Mouse (Mus musculus) heart, embryonic 12.5 days (tissue): ENCODE results near the gene Ric1. TPM values are rescaled to one million over a fixed set of nuclear protein-coding genes. Genes with fewer than 3 reads are reported as not detected.

Experiments
- ATAC-seq: fragments of 200-750 bp; cut with Nextera tagmentation; 2 replicates; pipeline ENCODE4 v1.8.0; 2017; ENCODE audit warnings: moderate TSS enrichment, moderate library complexity; ENCODE audit not compliant: insufficient number of reproducible peaks, low FRiP score
- H3K27ac ChIP-seq: fragments of 300-500 bp; sonication (generic); 2 replicates; pipeline ENCODE4 v1.5.1; 2016; ENCODE audit warnings: mild to moderate bottlenecking, moderate library complexity; ENCODE audit not compliant: poor library complexity, severe bottlenecking
- H3K27me3 ChIP-seq: fragments of 300-500 bp; sonication (generic); replicated peaks from 2 replicates; pipeline ENCODE4 v1.6.1; 2016; ENCODE audit warnings: mild to moderate bottlenecking, moderate library complexity
- H3K36me3 ChIP-seq: fragments of 300-500 bp; sonication (generic); 2 replicates; pipeline ENCODE4 v1.6.1; 2016; ENCODE audit warnings: mild to moderate bottlenecking, moderate library complexity
- H3K4me1 ChIP-seq: fragments of 300-500 bp; sonication (generic); replicated peaks from 2 replicates; pipeline ENCODE4 v1.6.1; 2016; ENCODE audit warnings: mild to moderate bottlenecking
- H3K4me2 ChIP-seq: fragments of 300-500 bp; sonication (generic); 2 replicates; pipeline ENCODE4 v1.6.1; 2016; ENCODE audit warnings: mild to moderate bottlenecking, moderate library complexity
- H3K4me3 ChIP-seq: fragments of 300-500 bp; sonication (generic); 2 replicates; pipeline ENCODE4 v1.5.1; 2016; ENCODE audit warnings: mild to moderate bottlenecking
- H3K9ac ChIP-seq: fragments of 300-500 bp; sonication (generic); 2 replicates; pipeline ENCODE4 v1.6.1; 2016; ENCODE audit warnings: mild to moderate bottlenecking, moderate library complexity
- H3K9me3 ChIP-seq: fragments of 300-500 bp; sonication (generic); replicated peaks from 2 replicates; pipeline ENCODE4 v1.6.1; 2016; ENCODE audit warnings: mild to moderate bottlenecking, moderate library complexity
- WGBS: fragments of 180-500 bp; shearing (Covaris S2); methylation state at CpG from one replicate; pipeline ENCODE4 v1.1.7; 2016; 5-methylcytosine and 5-hydroxymethylcytosine counted together
- polyA plus RNA-seq: library from polyadenylated mRNA; unstranded; fragments of >200 nt; fragmentation: Nextera tagmentation; extraction: Ambion mirVana; gene quantifications from 2 replicates; pipeline ENCODE4 v1.2.1, GENCODE M21; 2016

Gene Ric1
- polyA plus RNA-seq, 1 experiment from 2014 or later, result 7.5 TPM

DNA sequence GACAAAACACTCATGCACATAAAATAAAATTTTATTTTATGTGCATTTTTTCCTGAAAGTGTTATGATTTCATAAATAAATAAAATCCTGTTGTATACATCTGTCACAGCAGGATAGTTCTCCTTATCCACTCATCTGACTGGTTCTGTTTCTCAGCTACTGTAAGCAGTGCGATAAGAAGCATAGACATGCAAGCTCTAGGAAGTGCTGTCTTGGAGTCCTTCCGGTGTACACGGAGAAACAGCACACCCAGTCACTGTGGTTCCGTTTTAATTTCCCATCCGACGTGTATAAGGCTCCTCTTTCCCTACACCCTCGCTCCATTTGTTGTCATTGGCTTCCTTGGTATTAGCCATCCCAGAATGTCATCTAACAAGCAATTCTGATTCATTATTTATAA, 24.2 kb upstream of the Ric1 start:
- Histone ChIP-seq H3K27ac (no peak overlapping the region), H3K4me2 (no peak overlapping the region), H3K9ac (no peak overlapping the region), H3K4me3 (no peak overlapping the region), H3K9me3 (no peaks in the 10 kb centered on the region), H3K4me1 (peaks cover 3% of the 10 kb centered on the region; the same call in 1 of the 2 replicates), H3K36me3 (no peaks in the 10 kb centered on the region), H3K27me3 (no peaks in the 10 kb centered on the region)
- ATAC-seq, result no peak
- 74% methylated on average over 7 of the region's 7 CpGs for WGBS

DNA sequence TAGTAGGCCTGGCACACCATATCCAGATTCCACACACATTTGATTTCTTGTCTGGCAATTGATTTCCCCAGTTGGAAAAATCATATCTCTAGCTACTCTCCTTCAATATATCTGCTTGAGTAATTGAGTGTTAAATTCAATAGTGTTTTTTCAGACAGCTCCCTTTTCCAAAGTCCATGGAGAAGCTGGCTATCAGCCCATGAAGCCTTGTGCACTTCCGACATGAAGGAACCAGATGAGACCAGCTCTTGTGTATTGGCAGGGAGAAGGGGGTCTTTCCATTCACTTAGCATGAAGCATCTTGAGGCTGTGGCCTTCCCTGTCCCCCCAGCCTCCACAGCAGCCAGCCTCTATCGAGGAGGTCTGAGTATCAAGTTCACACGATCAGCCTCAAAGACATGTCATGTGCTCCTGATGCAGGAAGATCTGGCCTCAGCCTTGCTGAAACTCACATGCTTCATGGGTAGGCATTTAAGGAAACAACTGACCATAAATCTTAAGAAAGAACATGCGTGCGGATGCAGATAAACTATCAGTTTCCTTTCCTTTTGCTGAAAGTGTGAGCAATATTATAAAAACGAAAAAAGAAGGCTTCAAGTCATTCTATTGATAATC, 23.1 kb upstream of the Ric1 start:
- 56% methylated on average over 6 of the region's 6 CpGs for WGBS
- Histone ChIP-seq H3K27ac (no peak overlapping the region), H3K9me3 (no peaks in the 10 kb centered on the region), H3K4me3 (no peak overlapping the region), H3K27me3 (no peaks in the 10 kb centered on the region), H3K36me3 (no peaks in the 10 kb centered on the region), H3K9ac (no peak overlapping the region), H3K4me2 (no peak overlapping the region), H3K4me1 (peaks cover 3% of the 10 kb centered on the region; the same call in 1 of the 2 replicates)
- no peak for ATAC-seq

DNA sequence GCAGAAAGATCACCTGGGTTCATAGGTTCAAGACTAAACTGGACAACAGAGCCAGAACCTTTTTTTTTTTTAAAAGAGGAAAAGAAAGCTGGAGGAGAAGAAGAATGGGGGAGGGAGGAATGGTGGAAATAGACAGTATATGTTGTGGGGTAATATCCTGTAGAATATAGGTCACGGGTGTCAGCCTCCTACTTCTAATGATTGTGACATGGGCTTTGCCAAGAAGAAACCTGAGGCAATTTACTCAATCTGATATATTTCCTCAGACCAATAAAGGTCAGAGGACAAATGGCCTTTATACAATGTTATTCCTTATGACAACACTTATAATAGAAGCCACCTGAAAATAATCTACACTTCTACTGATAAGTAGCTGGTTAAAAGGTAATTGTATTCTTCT, 21.7 kb upstream of the Ric1 start:
- Histone ChIP-seq H3K27me3 (no peaks in the 10 kb centered on the region), H3K36me3 (no peaks in the 10 kb centered on the region), H3K27ac (no peak overlapping the region), H3K4me3 (no peak overlapping the region), H3K9ac (no peak overlapping the region), H3K4me2 (no peak overlapping the region), H3K4me1 (peaks cover 3% of the 10 kb centered on the region; the same call in 1 of the 2 replicates), H3K9me3 (no peaks in the 10 kb centered on the region)
- ATAC-seq, result no peak
- 89% methylated on average over 1 of the region's 1 CpGs for WGBS

DNA sequence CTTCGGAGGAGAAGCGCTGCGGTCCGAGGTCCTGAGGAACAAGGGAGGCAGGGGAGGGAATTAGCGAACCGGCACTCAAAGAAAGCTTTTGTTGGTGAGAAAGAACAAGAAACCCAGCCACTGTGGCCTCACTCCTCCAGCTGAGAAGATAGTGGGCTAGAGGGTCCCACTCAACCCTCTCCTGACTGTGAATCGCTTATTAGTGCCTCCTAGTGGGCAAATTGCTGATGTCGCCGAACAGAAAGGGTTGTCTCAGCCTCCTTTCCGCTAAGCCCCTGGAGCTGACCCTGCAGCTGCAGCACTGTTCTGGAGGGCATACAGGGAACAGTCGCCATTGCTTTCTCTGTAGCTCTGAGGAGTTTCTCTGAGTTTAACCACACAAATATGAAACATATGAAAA, 21.0 kb upstream of the Ric1 start:
- no peaks in the 10 kb centered on the region for H3K36me3 ChIP-seq
- peak overlapping the region; percentile 56 for H3K4me2 ChIP-seq
- H3K9ac ChIP-seq, result peak overlapping the region; percentile 37
- H3K4me3 ChIP-seq, result peak overlapping the region; percentile 30
- peaks cover 3% of the 10 kb centered on the region; the same call in 1 of the 2 replicates for H3K4me1 ChIP-seq
- 40% methylated on average over 11 of the region's 11 CpGs for WGBS
- H3K27me3 ChIP-seq, result no peaks in the 10 kb centered on the region
- ATAC-seq, result no peak
- no peaks in the 10 kb centered on the region for H3K9me3 ChIP-seq
- no peak overlapping the region for H3K27ac ChIP-seq

DNA sequence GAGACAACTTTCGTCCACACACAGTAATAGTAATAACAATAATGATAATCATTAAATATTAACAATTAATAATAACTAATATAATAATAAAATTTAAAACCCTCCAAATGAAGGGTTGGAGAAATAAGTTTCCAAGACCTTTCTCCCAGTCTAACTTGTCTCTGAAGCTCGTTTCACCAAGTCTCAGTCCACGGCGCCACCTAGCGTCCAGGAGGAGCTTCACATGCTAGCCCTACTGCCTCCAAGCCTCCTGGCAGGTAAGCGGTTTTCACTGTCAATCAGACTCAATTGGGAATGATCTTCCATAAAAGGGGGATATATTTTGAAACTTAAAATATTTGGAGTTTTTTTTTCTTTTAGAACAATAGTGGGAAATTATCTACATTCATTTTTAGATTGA, 20.6 kb upstream of the Ric1 start:
- Histone ChIP-seq H3K27me3 (no peaks in the 10 kb centered on the region), H3K4me1 (peaks cover 3% of the 10 kb centered on the region; the same call in 1 of the 2 replicates), H3K36me3 (no peaks in the 10 kb centered on the region), H3K4me3 (peak overlapping the region; percentile 30), H3K9me3 (no peaks in the 10 kb centered on the region), H3K27ac (no peak overlapping the region), H3K9ac (no peak overlapping the region), H3K4me2 (peak overlapping the region; percentile 56)
- peak; percentile 48; the same call in 1 of the 2 replicates for ATAC-seq
- WGBS, result 8% methylated on average over 6 of the region's 6 CpGs

DNA sequence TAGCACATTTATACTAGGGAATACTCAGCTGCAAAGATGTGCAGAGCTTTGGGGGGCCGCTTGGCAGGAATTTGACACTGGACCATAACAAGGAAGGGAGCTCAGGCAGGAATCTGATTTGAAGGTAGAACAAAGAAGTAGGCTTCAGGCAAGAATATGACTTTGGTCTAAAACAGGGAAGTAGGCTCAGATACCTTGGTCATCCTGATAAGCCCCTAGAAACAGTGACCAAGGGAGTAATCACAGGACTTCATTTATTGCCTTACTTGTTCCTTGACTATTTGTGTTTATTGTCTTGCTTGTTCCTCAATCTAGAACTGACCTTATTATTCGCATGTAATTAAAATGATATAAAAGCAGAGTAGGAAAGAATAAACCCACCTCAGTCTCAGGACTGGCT, 18.0 kb upstream of the Ric1 start:
- Histone ChIP-seq H3K4me3 (no peak overlapping the region), H3K27me3 (no peaks in the 10 kb centered on the region), H3K9ac (no peak overlapping the region), H3K4me1 (peaks cover 3% of the 10 kb centered on the region), H3K9me3 (no peaks in the 10 kb centered on the region), H3K27ac (no peak overlapping the region), H3K4me2 (no peak overlapping the region), H3K36me3 (no peaks in the 10 kb centered on the region)
- WGBS, result 76% methylated on average over 2 of the region's 2 CpGs
- no peak for ATAC-seq

DNA sequence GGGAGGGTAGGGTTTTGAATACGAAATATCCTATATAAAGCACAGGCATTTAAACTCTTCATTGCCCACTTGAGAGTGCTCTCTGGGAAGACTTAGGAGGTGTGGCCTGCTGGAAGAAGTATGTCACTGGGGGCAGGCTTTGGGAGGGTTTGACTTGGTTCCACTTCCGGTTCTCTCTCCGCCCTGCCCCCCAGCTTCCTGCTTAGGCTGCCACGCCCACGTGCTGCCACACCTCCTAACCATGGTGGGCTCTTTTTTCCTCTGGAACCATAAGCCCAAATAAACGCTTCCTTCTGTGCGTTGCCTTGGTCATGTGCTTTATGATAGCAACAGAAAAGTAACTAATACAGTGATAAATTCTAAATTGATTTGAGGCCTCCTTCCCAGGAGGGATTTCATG, 16.5 kb upstream of the Ric1 start:
- Histone ChIP-seq H3K27ac (no peak overlapping the region), H3K9ac (no peak overlapping the region), H3K4me2 (no peak overlapping the region), H3K4me3 (no peak overlapping the region), H3K36me3 (no peaks in the 10 kb centered on the region), H3K4me1 (peaks cover 3% of the 10 kb centered on the region), H3K9me3 (no peaks in the 10 kb centered on the region), H3K27me3 (no peaks in the 10 kb centered on the region)
- WGBS, result 80% methylated on average over 7 of the region's 7 CpGs
- no peak for ATAC-seq

DNA sequence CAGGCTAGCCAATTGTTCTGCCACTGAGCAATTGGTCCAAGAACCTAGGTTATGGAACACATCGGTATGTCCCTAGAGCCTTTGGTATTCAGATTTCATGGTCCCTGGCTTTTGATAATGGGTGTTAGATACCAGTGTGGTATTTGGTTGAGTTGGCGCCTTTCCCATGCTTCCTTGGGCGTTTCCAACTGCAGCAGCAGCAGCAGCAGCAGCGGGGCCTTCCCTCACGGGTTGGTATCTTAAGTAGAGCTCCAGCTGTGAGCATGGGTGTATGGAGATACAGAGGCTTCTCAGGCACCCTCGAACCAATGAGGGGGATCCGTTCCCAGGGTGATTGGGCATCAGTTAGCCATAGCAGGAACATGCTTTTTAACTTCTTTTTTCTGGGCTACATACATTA, 13.9 kb upstream of the Ric1 start:
- ATAC-seq, result no peak
- Histone ChIP-seq H3K36me3 (no peaks in the 10 kb centered on the region), H3K27me3 (no peaks in the 10 kb centered on the region), H3K9ac (no peak overlapping the region), H3K4me1 (no peaks in the 10 kb centered on the region; the same call in 1 of the 2 replicates), H3K4me2 (no peak overlapping the region), H3K27ac (no peak overlapping the region), H3K4me3 (no peak overlapping the region), H3K9me3 (no peaks in the 10 kb centered on the region)
- 58% methylated on average over 7 of the region's 7 CpGs for WGBS

DNA sequence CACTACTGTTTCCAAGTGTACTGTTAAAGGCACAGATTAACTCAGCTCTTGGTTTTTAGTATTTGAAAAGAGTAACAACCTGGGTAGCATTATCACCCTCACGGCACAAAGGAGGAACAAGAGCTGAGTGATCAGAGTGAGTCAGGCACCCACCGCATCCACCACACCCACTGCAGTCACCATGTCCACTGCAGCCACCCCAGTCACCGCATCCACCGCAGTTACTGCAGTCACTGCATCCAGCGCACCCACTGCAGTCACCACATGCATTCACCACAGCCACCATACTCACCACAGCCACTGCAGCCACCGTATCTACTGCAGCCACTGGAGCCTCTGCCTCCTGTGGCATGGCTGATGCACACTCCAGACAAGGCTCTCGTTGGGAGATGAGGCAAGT, 12.2 kb upstream of the Ric1 start:
- no peak overlapping the region for H3K4me3 ChIP-seq
- H3K9me3 ChIP-seq, result peaks cover 3% of the 10 kb centered on the region; the same call in 1 of the 2 replicates
- no peak for ATAC-seq
- H3K27ac ChIP-seq, result no peak overlapping the region
- WGBS, result 87% methylated on average over 7 of the region's 7 CpGs
- H3K4me1 ChIP-seq, result no peaks in the 10 kb centered on the region; the same call in 1 of the 2 replicates
- H3K36me3 ChIP-seq, result peaks cover 7% of the 10 kb centered on the region
- H3K4me2 ChIP-seq, result no peak overlapping the region
- no peak overlapping the region for H3K9ac ChIP-seq
- no peaks in the 10 kb centered on the region for H3K27me3 ChIP-seq

DNA sequence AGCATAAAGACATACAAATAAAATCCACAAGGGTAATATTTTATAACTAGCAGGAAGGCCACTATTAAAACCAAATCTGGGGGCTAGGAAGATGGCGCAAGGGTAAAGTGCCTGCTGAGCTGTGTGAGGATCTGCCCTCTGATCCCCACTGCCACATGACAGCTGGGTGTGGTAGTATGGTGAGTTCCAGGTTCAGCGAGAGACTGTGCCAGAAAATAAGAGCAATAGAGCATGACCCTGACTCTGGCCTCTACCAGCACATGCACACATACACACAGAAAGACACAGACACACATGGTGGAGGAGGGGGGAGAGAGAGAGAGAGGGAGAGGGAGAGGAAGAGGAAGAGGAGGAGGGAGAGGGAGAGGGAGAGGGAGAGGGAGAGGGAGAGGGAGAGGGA, 10.3 kb upstream of the Ric1 start:
- WGBS, result 81% methylated on average over 2 of the region's 2 CpGs
- Histone ChIP-seq H3K27ac (no peak overlapping the region), H3K27me3 (no peaks in the 10 kb centered on the region), H3K4me2 (no peak overlapping the region), H3K36me3 (peaks cover 20% of the 10 kb centered on the region), H3K9me3 (peaks cover 3% of the 10 kb centered on the region; the same call in 1 of the 2 replicates), H3K4me1 (no peaks in the 10 kb centered on the region; the same call in 1 of the 2 replicates), H3K9ac (no peak overlapping the region), H3K4me3 (no peak overlapping the region)
- ATAC-seq, result no peak

DNA sequence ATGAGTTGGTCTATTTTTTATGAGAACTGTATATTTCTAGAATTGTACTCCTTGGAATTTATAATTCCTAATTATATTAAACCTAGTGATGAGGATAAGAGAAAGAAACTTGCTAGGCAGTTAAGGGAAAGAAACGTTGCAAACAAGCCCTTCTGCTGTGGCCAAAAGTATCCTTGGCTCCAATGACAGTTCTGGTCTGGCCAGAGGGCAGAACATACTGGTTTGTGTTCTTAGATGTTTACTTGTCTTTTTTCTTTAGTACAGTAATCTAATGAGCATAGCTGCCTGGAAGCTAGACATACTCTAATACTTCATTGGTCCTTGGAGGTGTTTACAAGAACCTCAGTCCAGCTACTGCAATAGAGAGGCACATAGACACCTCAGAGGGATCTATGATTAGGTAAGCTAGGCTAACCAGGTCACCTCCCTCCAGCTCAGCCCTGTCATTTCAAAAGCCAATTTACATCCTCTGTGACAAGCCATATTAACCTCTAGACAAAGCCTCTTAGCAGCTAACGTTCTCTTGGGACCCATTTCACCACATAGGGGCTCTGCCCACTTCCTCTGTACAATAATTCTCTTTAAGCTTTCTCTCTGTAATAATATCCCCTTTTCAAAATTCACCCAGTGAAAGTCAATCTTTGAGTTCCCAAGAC, 8.8 kb upstream of the Ric1 start:
- 59% methylated on average over 2 of the region's 2 CpGs for WGBS
- Histone ChIP-seq H3K27ac (no peak overlapping the region), H3K4me2 (no peak overlapping the region), H3K4me1 (no peaks in the 10 kb centered on the region; the same call in 1 of the 2 replicates), H3K27me3 (no peaks in the 10 kb centered on the region), H3K9me3 (peaks cover 3% of the 10 kb centered on the region; the same call in 1 of the 2 replicates), H3K4me3 (no peak overlapping the region), H3K9ac (no peak overlapping the region), H3K36me3 (peaks cover 20% of the 10 kb centered on the region)
- ATAC-seq, result no peak
